Mouse (Mus musculus) liver, adult 2 months (tissue): Measurements from ENCODE around the gene Lrrc49.

Experiments
- CTCF ChIP-seq: fragments of 200-500 bp; IDR thresholded peaks from 2 replicates; pipeline ENCODE4 v1.5.1; 2011; ENCODE audit warnings: low read depth, low read length, control low read depth
- POLR2A ChIP-seq: fragments of 200-500 bp; IDR thresholded peaks from 2 replicates; pipeline ENCODE4 v1.6.1; 2011; ENCODE audit warnings: low read length, control low read depth; ENCODE audit not compliant: insufficient read depth; ENCODE audit errors: extremely low read depth

- no peak for TF ChIP-seq POLR2A
- TF ChIP-seq CTCF = no peak
Measured at GRCm38 (mm10) chr9:60650277-60650676, 37.7 kb downstream of the Lrrc49 start.
